Comparison of ENCODE assay signal across 20 mouse cellular contexts in genomic region chr19:32480791-32481442, GRCm38 (mm10). TPM values are rescaled to one million over a fixed set of nuclear protein-coding genes. Genes with fewer than 3 reads are reported as not detected.
A peak's percentile ranks its signal among the peaks of the same experiment; 100 is the strongest.
DNase-seq lines count a peak whose midpoint lies in the region; ATAC-seq and TF ChIP-seq lines count a peak whose summit lies in the region.
"Had no signal": no experiment of that assay in that cellular context is flagged by ENCODE, and none has a peak within 500 bp of the region (broad histone marks: within the 10 kb centered on the region; RNA-seq: fewer than 3 reads in every experiment).

No protein-coding gene starts in this region.

- peak overlapping the region; percentile 19; the same call in 1 of the 2 replicates for H3K4me2 ChIP-seq in intestine, embryonic 15.5 days (replicated peaks)
- peak overlapping the region; percentile 16; the same call in 1 of the 2 replicates for H3K4me2 ChIP-seq in liver, embryonic 14.5 days (ENCODE audit: low read depth)
- H3K4me2 ChIP-seq in stomach, embryonic 15.5 days = no peak overlapping the region
- H3K4me2 ChIP-seq: embryonic facial prominence, embryonic 12.5 days; forebrain, embryonic 12.5 days; hindbrain, embryonic 14.5 days; midbrain, embryonic 12.5 days had no signal

- peak overlapping the region; percentile 44; the same call in 1 of the 2 replicates for H3K4me3 ChIP-seq in G1E (ENCODE audit: low read depth, low read length)
- H3K4me3 ChIP-seq in intestine, embryonic 15.5 days (replicated peaks) = no peak overlapping the region
- H3K4me3 ChIP-seq in liver, embryonic 14.5 days (ENCODE audit: insufficient read depth in 1 of 2, low read depth in 2 of 2, low read length in 2 of 2) = no peak overlapping the region
- no peak overlapping the region for H3K4me3 ChIP-seq in stomach, embryonic 15.5 days (replicated peaks)
- H3K4me3 ChIP-seq: embryonic facial prominence, embryonic 12.5 days; forebrain, embryonic 12.5 days; layer of hippocampus, adult 2 months; midbrain, embryonic 12.5 days had no signal

- no peak overlapping the region for H3K9ac ChIP-seq in intestine, embryonic 15.5 days
- H3K9ac ChIP-seq in liver, embryonic 14.5 days (replicated peaks) = peak overlapping the region; percentile 27; the same call in 1 of the 2 replicates
- H3K9ac ChIP-seq in stomach, embryonic 15.5 days = no peak overlapping the region
- H3K9ac ChIP-seq: embryonic facial prominence, embryonic 12.5 days; forebrain, embryonic 12.5 days; hindbrain, embryonic 14.5 days; midbrain, embryonic 12.5 days had no signal

- peaks cover 65% of the 10 kb centered on the region for H3K4me1 ChIP-seq in G1E (ENCODE audit: insufficient read depth, low read depth, low read length)
- H3K4me1 ChIP-seq in intestine, embryonic 15.5 days (replicated peaks) = 0 out of 2 replicates have a peak, but pooled peaks cover 4% of the 10 kb centered on the region
- H3K4me1 ChIP-seq in liver, embryonic 14.5 days (replicated peaks; ENCODE audit: control insufficient read depth in 2 of 2, insufficient read depth in 2 of 2, low read length in 1 of 2) = peaks cover 61 to 70% of the 10 kb centered on the region in 2 experiments
- peaks cover 5% of the 10 kb centered on the region; the same call in 1 of the 2 replicates for H3K4me1 ChIP-seq in stomach, embryonic 15.5 days

- no peak for DNase-seq in G1E (ENCODE audit: low spot score)
- no peak for DNase-seq in liver, embryonic 14.5 days (ENCODE audit: low read depth in 3 of 3, low spot score in 3 of 3)
- DNase-seq in adrenal gland, postnatal 10 days = no peak
- DNase-seq in adrenal gland, postnatal 25 days = no peak
- DNase-seq in natural killer cell, adult 2 months (ENCODE audit: low spot score in 2 of 2) = no peak
- DNase-seq: adrenal gland, adult 2 months; cerebellum, adult 9-10 months; gastrocnemius, postnatal 36 days; kidney, postnatal 25 days; layer of hippocampus, postnatal 36 days; lung, adult 2 months; thymus, adult 18-20 months; thymus, postnatal 4 days had no signal

- H3K9me3 ChIP-seq in G1E (replicated peaks) = no peaks in the 10 kb centered on the region
- no peaks in the 10 kb centered on the region for H3K9me3 ChIP-seq in intestine, embryonic 15.5 days
- no peaks in the 10 kb centered on the region for H3K9me3 ChIP-seq in liver, embryonic 14.5 days (ENCODE audit: control insufficient read depth, low read length)
- no peaks in the 10 kb centered on the region for H3K9me3 ChIP-seq in stomach, embryonic 15.5 days
- H3K9me3 ChIP-seq: embryonic facial prominence, embryonic 12.5 days; forebrain, embryonic 12.5 days; midbrain, embryonic 12.5 days had no signal

- no peaks in the 10 kb centered on the region for H3K36me3 ChIP-seq in G1E (replicated peaks)
- H3K36me3 ChIP-seq in intestine, embryonic 15.5 days = no peaks in the 10 kb centered on the region
- H3K36me3 ChIP-seq in liver, embryonic 14.5 days (replicated peaks; ENCODE audit: control insufficient read depth, insufficient read depth, low read depth) = no peaks in the 10 kb centered on the region
- no peaks in the 10 kb centered on the region for H3K36me3 ChIP-seq in stomach, embryonic 15.5 days
- H3K36me3 ChIP-seq: embryonic facial prominence, embryonic 12.5 days; forebrain, embryonic 12.5 days; midbrain, embryonic 12.5 days had no signal

- H3K27me3 ChIP-seq in G1E (ENCODE audit: insufficient read depth, low read length) = no peaks in the 10 kb centered on the region
- H3K27me3 ChIP-seq in intestine, embryonic 15.5 days (replicated peaks) = no peaks in the 10 kb centered on the region
- no peaks in the 10 kb centered on the region for H3K27me3 ChIP-seq in liver, embryonic 14.5 days (ENCODE audit: control insufficient read depth, insufficient read depth, low read length)
- H3K27me3 ChIP-seq in stomach, embryonic 15.5 days (replicated peaks) = no peaks in the 10 kb centered on the region
- H3K27me3 ChIP-seq: embryonic facial prominence, embryonic 12.5 days; forebrain, embryonic 12.5 days; midbrain, embryonic 12.5 days had no signal

- TF ChIP-seq CTCF in G1E (IDR thresholded peaks at IDR 0.05; ENCODE audit: low read depth, low read length) = no peak
- no peak for TF ChIP-seq CTCF in liver, embryonic 14.5 days (IDR thresholded peaks at IDR 0.05; ENCODE audit: low read depth)

- no peak for ATAC-seq in G1E (ENCODE audit: extremely low read depth, insufficient number of reproducible peaks, low FRiP score, poor library complexity, severe bottlenecking)
- no peak for ATAC-seq in intestine, embryonic 15.5 days
- ATAC-seq in liver, embryonic 14.5 days (ENCODE audit: insufficient read depth) = no peak
- ATAC-seq in stomach, embryonic 15.5 days (ENCODE audit: insufficient read depth, low FRiP score, low read depth) = no peak

- TF ChIP-seq EP300 in liver, embryonic 14.5 days (IDR thresholded peaks at IDR 0.05; ENCODE audit: low read depth) = no peak

- 0 out of 2 replicates have a peak overlapping the region, but pooled peaks have one; percentile 13 for H3K27ac ChIP-seq in intestine, embryonic 15.5 days
- H3K27ac ChIP-seq in liver, embryonic 14.5 days = peak overlapping the region; percentile 64
- H3K27ac ChIP-seq in stomach, embryonic 15.5 days = peak overlapping the region; percentile 26; the same call in 1 of the 2 replicates
- H3K27ac ChIP-seq: embryonic facial prominence, embryonic 12.5 days; forebrain, embryonic 12.5 days; hindbrain, embryonic 14.5 days; layer of hippocampus, adult 2 months; midbrain, embryonic 12.5 days had no signal

- WGBS in intestine, embryonic 15.5 days = 82% methylated on average over 8 of the region's 8 CpGs
- WGBS in liver, embryonic 14.5 days (ENCODE audit: insufficient replicate concordance) = 74% methylated on average over 8 of the region's 8 CpGs
- 79% methylated on average over 8 of the region's 8 CpGs for WGBS in stomach, embryonic 15.5 days

RNA-seq across cellular contexts. Expression of gene Minpp1, which starts 4.7 kb away (rescaled TPM):
- total RNA-seq in G1E (2014; fragmentation: Nextera tagmentation) (62.6 and 63.2 TPM in 2 replicates), G1E (2017) (68.8 and 73.1 TPM in 2 replicates)
- polyA plus RNA-seq in G1E (2012) = 197 and 273 TPM in 2 replicates
- 58.0 and 66.9 TPM in 2 replicates for polyA plus RNA-seq in intestine, embryonic 15.5 days (2015; fragmentation: Nextera tagmentation; extraction: Ambion mirVana)
- polyA plus RNA-seq in liver, embryonic 14.5 days (2012; rRNA removed) = 35.9 and 36.6 TPM in 2 replicates
- polyA plus RNA-seq in liver, embryonic 14.5 days (2014; fragmentation: Nextera tagmentation; extraction: Ambion mirVana) = 75.4 and 86.0 TPM in 2 replicates
- polyA plus RNA-seq in stomach, embryonic 15.5 days (2015; fragmentation: Nextera tagmentation; extraction: Ambion mirVana) = 58.8 and 61.5 TPM in 2 replicates
- total RNA-seq in adrenal gland, postnatal 10 days (2021) = 10 to 100 TPM; 30.8 to 36.7 TPM
- total RNA-seq in adrenal gland, postnatal 25 days (2021) = 43.6 and 45.5 TPM in 2 replicates

RNA-seq across cellular contexts. Expression of gene Rpl9-ps6, which starts 14.5 kb away (rescaled TPM):
- total RNA-seq in G1E (2014; fragmentation: Nextera tagmentation) (13.8 and 18.3 TPM in 2 replicates), G1E (2017) (103 and 117 TPM in 2 replicates)
- polyA plus RNA-seq in G1E (2012) = 1.9 and 2.0 TPM in 2 replicates
- polyA plus RNA-seq in intestine, embryonic 15.5 days (2015; fragmentation: Nextera tagmentation; extraction: Ambion mirVana) = 144 and 146 TPM in 2 replicates
- polyA plus RNA-seq in liver, embryonic 14.5 days (2012; rRNA removed) = 18.6 and 30.9 TPM in 2 replicates
- 89.1 and 90.4 TPM in 2 replicates for polyA plus RNA-seq in liver, embryonic 14.5 days (2014; fragmentation: Nextera tagmentation; extraction: Ambion mirVana)
- 126 and 258 TPM in 2 replicates for polyA plus RNA-seq in stomach, embryonic 15.5 days (2015; fragmentation: Nextera tagmentation; extraction: Ambion mirVana)
- total RNA-seq in adrenal gland, postnatal 10 days (2021) = 100 to 1,000 TPM in 1 of 2 experiments, 10 to 100 TPM in 1; 64.8 to 136 TPM
- 47.5 and 79.0 TPM in 2 replicates for total RNA-seq in adrenal gland, postnatal 25 days (2021)

Comparison
In these comparisons a context has a peak if more than half of its experiments do, and no peak if none do; other contexts are left out.
1. H3K27ac ChIP-seq: peak in every context shown above with its lines; median percentile 64 in liver, embryonic 14.5 days; 26 in stomach, embryonic 15.5 days; 13 in intestine, embryonic 15.5 days.